Mouse (Mus musculus): ENCODE measurements around the gene Ndufa4l2. TPM values are rescaled to one million over a fixed set of nuclear protein-coding genes. Genes with fewer than 3 reads are reported as not detected.
A peak's percentile ranks its signal among the peaks of the same experiment; 100 is the strongest.

Gene Ndufa4l2
- polyA plus RNA-seq, 1 experiment, result 5.4 TPM

DNA sequence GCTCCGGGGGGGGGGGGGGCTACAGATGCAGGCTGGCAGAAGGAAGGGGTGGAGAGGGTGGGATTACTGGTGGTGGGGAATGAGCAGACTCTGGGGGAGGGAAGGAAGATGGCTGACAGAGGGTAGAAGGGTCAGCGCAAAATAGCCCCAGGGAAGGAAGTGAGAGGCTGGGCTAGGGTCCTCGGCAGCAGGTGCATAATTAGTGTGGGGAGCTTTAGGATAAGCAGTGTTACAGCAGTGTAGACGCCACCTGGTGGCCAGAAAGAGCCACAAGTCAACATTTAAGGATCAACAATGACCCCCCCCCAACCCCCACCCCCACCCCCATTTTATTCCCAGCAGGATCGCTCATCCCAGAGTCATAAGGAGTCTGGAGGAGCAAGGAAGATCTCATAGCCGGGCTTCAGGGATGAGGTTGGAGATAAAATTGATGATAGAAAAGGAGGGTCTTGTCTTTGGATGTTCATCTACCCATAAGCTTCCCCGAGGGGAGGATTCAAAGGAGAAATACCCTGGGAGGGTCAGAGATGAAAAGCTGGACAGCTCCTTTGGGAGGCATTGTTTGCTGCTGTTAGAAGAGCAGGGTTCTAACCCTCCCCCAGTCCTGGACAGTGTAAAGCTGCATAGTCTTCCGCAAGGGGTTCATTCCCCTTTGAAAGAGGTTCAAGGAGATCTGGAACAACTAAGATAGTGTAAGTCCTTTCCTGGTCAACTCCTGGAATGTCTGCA, 22.0 kb downstream of the Ndufa4l2 start:
- Histone ChIP-seq H3K36me3 (ENCODE audit: control insufficient read depth, insufficient read depth, low read length, poor library complexity, severe bottlenecking) (no peaks in the 10 kb centered on the region), H3K27ac (ENCODE audit: insufficient read depth, low read length) (no peak overlapping the region), H3K9me3 (replicated peaks; ENCODE audit: control insufficient read depth, insufficient read depth, low read length, poor library complexity, severe bottlenecking) (no peaks in the 10 kb centered on the region), H3K9ac (ENCODE audit: low read depth, poor library complexity, severe bottlenecking) (no peak overlapping the region), H3K4me3 (ENCODE audit: low read depth, low read length) (no peak overlapping the region), H3K4me1 (ENCODE audit: control insufficient read depth, insufficient read depth, low read length) (peaks cover 7% of the 10 kb centered on the region), H3K27me3 (ENCODE audit: control insufficient read depth, insufficient read depth, low read length, poor library complexity, severe bottlenecking) (peaks cover 4% of the 10 kb centered on the region; the same call in 1 of the 2 replicates)
- TF ChIP-seq POLR2A (IDR thresholded peaks at IDR 0.05; ENCODE audit: insufficient read depth, low read length) (no peak), CTCF (IDR thresholded peaks at IDR 0.05; ENCODE audit: low read depth, low read length) (peak; percentile 53), EP300 (IDR thresholded peaks at IDR 0.05; ENCODE audit: insufficient read depth, low read depth, low read length) (0 out of 2 replicates have a peak, but pooled peaks have one; percentile 6)

DNA sequence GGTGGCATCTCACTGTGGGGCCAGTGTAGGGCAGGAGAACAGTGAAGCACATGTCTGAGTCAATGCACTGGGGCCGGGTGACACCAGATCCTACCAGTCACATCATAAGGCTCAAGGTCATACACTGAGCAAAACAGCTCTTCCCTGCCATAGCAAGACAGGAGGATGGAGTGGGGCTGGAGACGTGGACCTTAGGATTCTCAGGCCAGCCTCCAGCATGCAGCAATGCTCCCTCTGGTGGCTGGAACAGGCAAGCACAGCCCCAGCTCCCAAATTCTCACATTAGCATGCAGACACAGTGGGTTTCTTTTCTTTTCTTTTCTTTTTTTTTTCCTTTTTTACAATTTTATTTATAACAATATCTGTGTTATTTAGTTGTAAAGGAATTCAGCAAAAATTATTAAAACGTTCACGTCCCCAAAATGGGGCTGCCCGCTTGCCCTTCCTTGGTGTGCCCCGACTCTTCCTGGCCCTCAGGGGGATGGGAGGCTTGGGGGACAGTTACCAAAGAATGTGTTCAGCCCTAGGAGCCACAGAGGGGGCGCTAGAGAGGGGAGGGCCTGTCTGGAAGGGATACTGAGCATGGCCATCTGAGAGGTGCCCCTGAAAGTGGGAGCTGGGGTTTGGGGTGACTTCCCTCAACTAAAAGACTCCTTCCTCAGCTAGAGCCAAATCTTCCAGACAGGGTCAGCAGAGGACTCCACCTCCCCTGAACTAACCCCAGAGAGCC, 23.3 kb downstream of the Ndufa4l2 start:
- Histone ChIP-seq H3K27me3 (ENCODE audit: control insufficient read depth, insufficient read depth, low read length, poor library complexity, severe bottlenecking) (no peaks in the 10 kb centered on the region), H3K9me3 (replicated peaks; ENCODE audit: control insufficient read depth, insufficient read depth, low read length, poor library complexity, severe bottlenecking) (no peaks in the 10 kb centered on the region), H3K9ac (ENCODE audit: low read depth, poor library complexity, severe bottlenecking) (no peak overlapping the region), H3K36me3 (ENCODE audit: control insufficient read depth, insufficient read depth, low read length, poor library complexity, severe bottlenecking) (no peaks in the 10 kb centered on the region), H3K27ac (ENCODE audit: insufficient read depth, low read length) (no peak overlapping the region), H3K4me3 (ENCODE audit: low read depth, low read length) (no peak overlapping the region), H3K4me1 (ENCODE audit: control insufficient read depth, insufficient read depth, low read length) (peaks cover 7% of the 10 kb centered on the region)
- no peak for TF ChIP-seq POLR2A (IDR thresholded peaks at IDR 0.05; ENCODE audit: insufficient read depth, low read length)
- peak; percentile 98 for TF ChIP-seq CTCF (IDR thresholded peaks at IDR 0.05; ENCODE audit: low read depth, low read length)
- no peak for TF ChIP-seq EP300 (IDR thresholded peaks at IDR 0.05; ENCODE audit: insufficient read depth, low read depth, low read length)

DNA sequence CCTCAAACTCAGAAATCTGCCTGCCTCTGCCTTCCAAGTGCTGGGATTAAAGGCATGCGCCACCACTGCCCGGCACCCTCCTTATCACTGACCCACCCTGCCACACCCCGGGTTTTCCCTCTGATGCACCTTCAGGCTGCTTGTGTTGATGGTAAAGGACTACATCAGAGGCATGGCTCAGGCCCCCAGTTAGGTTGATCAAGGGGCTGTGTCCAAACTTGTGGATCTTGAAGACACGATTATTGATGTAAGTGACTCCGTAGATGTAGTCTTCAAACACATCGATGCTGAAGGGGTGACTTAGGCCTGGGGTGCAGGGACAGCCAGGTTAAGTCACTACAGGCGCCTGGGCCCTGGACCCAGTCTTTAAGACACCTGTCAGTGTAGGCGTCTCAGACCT, 26.7 kb downstream of the Ndufa4l2 start:
- Histone ChIP-seq H3K36me3 (ENCODE audit: control insufficient read depth, insufficient read depth, low read length, poor library complexity, severe bottlenecking) (no peaks in the 10 kb centered on the region), H3K27me3 (ENCODE audit: control insufficient read depth, insufficient read depth, low read length, poor library complexity, severe bottlenecking) (no peaks in the 10 kb centered on the region), H3K9ac (ENCODE audit: low read depth, poor library complexity, severe bottlenecking) (no peak overlapping the region), H3K27ac (ENCODE audit: insufficient read depth, low read length) (no peak overlapping the region), H3K9me3 (replicated peaks; ENCODE audit: control insufficient read depth, insufficient read depth, low read length, poor library complexity, severe bottlenecking) (no peaks in the 10 kb centered on the region), H3K4me1 (ENCODE audit: control insufficient read depth, insufficient read depth, low read length) (peaks cover 4% of the 10 kb centered on the region), H3K4me3 (ENCODE audit: low read depth, low read length) (no peak overlapping the region)
- TF ChIP-seq POLR2A (IDR thresholded peaks at IDR 0.05; ENCODE audit: insufficient read depth, low read length), result no peak
- TF ChIP-seq EP300 (IDR thresholded peaks at IDR 0.05; ENCODE audit: insufficient read depth, low read depth, low read length), result no peak
- no peak for TF ChIP-seq CTCF (IDR thresholded peaks at IDR 0.05; ENCODE audit: low read depth, low read length)

DNA sequence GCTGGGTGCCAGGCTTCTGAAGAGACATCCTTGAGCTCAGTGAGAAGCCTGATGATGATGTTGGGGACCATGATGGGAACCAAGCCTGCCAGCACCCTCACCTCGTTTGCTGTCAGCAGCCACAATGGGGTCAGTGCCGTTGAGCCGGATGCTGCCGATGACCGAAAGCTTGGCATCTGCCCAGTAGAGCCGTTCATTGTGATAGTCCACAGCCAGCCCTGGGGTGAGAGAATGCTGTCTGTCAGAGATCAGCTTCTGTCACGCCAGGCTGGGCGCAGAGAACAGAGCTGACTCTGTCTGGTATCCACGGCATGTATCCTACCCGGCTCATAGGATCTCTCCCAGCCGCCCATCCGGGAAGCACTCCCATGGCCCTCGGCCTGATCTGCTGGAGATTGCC, 27.3 kb downstream of the Ndufa4l2 start:
- Histone ChIP-seq H3K9me3 (replicated peaks; ENCODE audit: control insufficient read depth, insufficient read depth, low read length, poor library complexity, severe bottlenecking) (no peaks in the 10 kb centered on the region), H3K9ac (ENCODE audit: low read depth, poor library complexity, severe bottlenecking) (no peak overlapping the region), H3K36me3 (ENCODE audit: control insufficient read depth, insufficient read depth, low read length, poor library complexity, severe bottlenecking) (no peaks in the 10 kb centered on the region), H3K27ac (ENCODE audit: insufficient read depth, low read length) (no peak overlapping the region), H3K4me3 (ENCODE audit: low read depth, low read length) (no peak overlapping the region), H3K27me3 (ENCODE audit: control insufficient read depth, insufficient read depth, low read length, poor library complexity, severe bottlenecking) (no peaks in the 10 kb centered on the region), H3K4me1 (ENCODE audit: control insufficient read depth, insufficient read depth, low read length) (peaks cover 4% of the 10 kb centered on the region)
- TF ChIP-seq POLR2A (IDR thresholded peaks at IDR 0.05; ENCODE audit: insufficient read depth, low read length), result no peak
- no peak for TF ChIP-seq CTCF (IDR thresholded peaks at IDR 0.05; ENCODE audit: low read depth, low read length)
- no peak for TF ChIP-seq EP300 (IDR thresholded peaks at IDR 0.05; ENCODE audit: insufficient read depth, low read depth, low read length)

DNA sequence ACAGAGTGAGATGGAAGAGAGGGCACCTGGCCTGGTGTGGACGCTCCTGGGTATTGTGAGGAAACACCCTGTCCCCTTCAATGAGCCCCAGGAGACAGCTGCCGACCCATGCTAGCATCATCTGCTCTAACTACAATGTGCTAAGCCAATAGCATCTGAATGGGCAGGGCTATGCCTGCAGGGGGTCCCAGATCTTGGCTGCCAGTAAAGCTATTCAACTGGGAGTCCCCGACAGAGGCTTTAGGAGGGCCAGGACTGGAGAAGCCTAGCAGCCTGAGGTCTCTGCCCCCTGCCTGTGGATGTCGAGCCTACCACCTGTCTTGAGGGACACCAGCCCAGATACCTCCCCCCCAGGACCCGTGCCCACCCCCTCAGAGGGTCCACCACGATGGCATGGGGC, 28.0 kb downstream of the Ndufa4l2 start:
- H3K4me1 ChIP-seq (ENCODE audit: control insufficient read depth, insufficient read depth, low read length), result peaks cover under 1% of the 10 kb centered on the region
- H3K36me3 ChIP-seq (ENCODE audit: control insufficient read depth, insufficient read depth, low read length, poor library complexity, severe bottlenecking), result no peaks in the 10 kb centered on the region
- no peak overlapping the region for H3K4me3 ChIP-seq (ENCODE audit: low read depth, low read length)
- no peaks in the 10 kb centered on the region for H3K27me3 ChIP-seq (ENCODE audit: control insufficient read depth, insufficient read depth, low read length, poor library complexity, severe bottlenecking)
- H3K27ac ChIP-seq (ENCODE audit: insufficient read depth, low read length), result no peak overlapping the region
- H3K9me3 ChIP-seq (replicated peaks; ENCODE audit: control insufficient read depth, insufficient read depth, low read length, poor library complexity, severe bottlenecking), result no peaks in the 10 kb centered on the region
- TF ChIP-seq EP300 (IDR thresholded peaks at IDR 0.05; ENCODE audit: insufficient read depth, low read depth, low read length) (no peak), POLR2A (IDR thresholded peaks at IDR 0.05; ENCODE audit: insufficient read depth, low read length) (no peak), CTCF (IDR thresholded peaks at IDR 0.05; ENCODE audit: low read depth, low read length) (no peak)
- no peak overlapping the region for H3K9ac ChIP-seq (ENCODE audit: low read depth, poor library complexity, severe bottlenecking)

DNA sequence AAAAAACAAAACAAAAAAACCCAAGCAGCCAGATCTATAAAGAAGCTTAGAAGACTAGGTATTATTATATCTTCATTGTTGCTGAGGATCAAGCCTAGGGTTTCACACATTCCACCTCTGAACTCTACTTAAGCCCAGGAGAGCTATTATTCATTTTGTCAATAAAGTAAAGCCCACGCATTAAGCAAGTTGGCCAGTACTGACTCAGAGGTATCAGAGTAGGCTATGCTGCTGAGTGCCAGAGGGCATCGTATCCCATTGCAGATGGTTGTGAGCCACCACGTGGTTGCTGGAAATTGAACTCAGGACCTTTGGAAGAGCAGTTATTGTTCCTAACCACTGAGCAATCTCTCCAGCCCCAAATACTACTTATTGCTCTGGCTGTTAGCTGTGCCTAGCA, 29.1 kb downstream of the Ndufa4l2 start:
- no peaks in the 10 kb centered on the region for H3K4me1 ChIP-seq (ENCODE audit: control insufficient read depth, insufficient read depth, low read length)
- H3K4me3 ChIP-seq (ENCODE audit: low read depth, low read length), result no peak overlapping the region
- H3K36me3 ChIP-seq (ENCODE audit: control insufficient read depth, insufficient read depth, low read length, poor library complexity, severe bottlenecking), result no peaks in the 10 kb centered on the region
- no peaks in the 10 kb centered on the region for H3K27me3 ChIP-seq (ENCODE audit: control insufficient read depth, insufficient read depth, low read length, poor library complexity, severe bottlenecking)
- TF ChIP-seq EP300 (IDR thresholded peaks at IDR 0.05; ENCODE audit: insufficient read depth, low read depth, low read length), result no peak
- TF ChIP-seq CTCF (IDR thresholded peaks at IDR 0.05; ENCODE audit: low read depth, low read length), result no peak
- no peak for TF ChIP-seq POLR2A (IDR thresholded peaks at IDR 0.05; ENCODE audit: insufficient read depth, low read length)
- no peak overlapping the region for H3K9ac ChIP-seq (ENCODE audit: low read depth, poor library complexity, severe bottlenecking)
- H3K9me3 ChIP-seq (replicated peaks; ENCODE audit: control insufficient read depth, insufficient read depth, low read length, poor library complexity, severe bottlenecking), result no peaks in the 10 kb centered on the region
- no peak overlapping the region for H3K27ac ChIP-seq (ENCODE audit: insufficient read depth, low read length)
